Mouse (Mus musculus): ENCODE data around the gene Csn2.

DNA sequence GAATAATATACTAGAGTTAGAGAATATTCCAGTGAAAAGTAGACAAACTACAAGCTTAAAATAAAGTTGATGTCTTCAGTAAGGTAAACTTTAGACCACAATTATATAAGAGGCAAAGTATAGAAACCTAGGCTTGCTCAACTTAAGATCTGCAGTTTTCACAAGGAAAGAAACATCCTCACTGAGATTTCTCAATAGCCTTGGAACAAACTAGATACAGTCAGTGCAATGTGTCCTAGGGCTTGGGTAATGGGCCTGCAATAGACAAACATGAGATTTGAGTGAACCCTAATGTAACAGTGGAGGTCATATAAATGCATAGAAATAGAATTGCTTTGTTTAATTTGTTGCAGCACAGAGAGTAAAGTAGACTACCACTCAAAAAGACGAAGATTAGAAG, 6.5 kb upstream of the Csn2 start:
- TF ChIP-seq EP300 (IDR thresholded peaks at IDR 0.05; ENCODE audit: low read depth in 1 of 2, low read length in 2 of 2) (no peak), ZNF384 (IDR thresholded peaks at IDR 0.05; ENCODE audit: low read depth, low read length) (no peak), CTCF (IDR thresholded peaks at IDR 0.05 in 2 of 3, conservative IDR thresholded peaks at IDR 0.05 in 1 of 3; ENCODE audit: control insufficient read depth in 1 of 3, insufficient read depth in 1 of 3, low read depth in 2 of 3, low read length in 3 of 3, poor library complexity in 1 of 3, severe bottlenecking in 1 of 3) (no peak), ZC3H11A (IDR thresholded peaks at IDR 0.05; ENCODE audit: low read depth, low read length) (no peak), USF2 (IDR thresholded peaks at IDR 0.05; ENCODE audit: borderline replicate concordance in 1 of 2, insufficient read depth in 1 of 2, low read depth in 1 of 2, low read length in 2 of 2) (no peak), SIN3A (IDR thresholded peaks at IDR 0.05; ENCODE audit: low read length) (no peak), MAX (IDR thresholded peaks at IDR 0.05; ENCODE audit: low read length) (no peak)

Measured in MEL (cell line).